Mouse (Mus musculus) right cerebral cortex, postnatal 14 days (tissue): ENCODE results near the gene Mbtd1.
"Not testable (repeated sequence)": the region's sequence is repeated elsewhere in the genome, so short reads cannot be mapped to it uniquely, and the experiment has no call there.

Experiments
- DNase-seq: peaks from one replicate; pipeline ENCODE4 v3.0.0; 2022

Mbtd1 gene

GRCm38 (mm10) chr11:93885572-93886410 lies at the start of gene Mbtd1, which contains the start of gene Utp18:
Gene Mbtd1, plus strand, starts transcription at chr11:93885852.
Gene Utp18, minus strand, starts transcription at chr11:93885766.
- DNase-seq, result peak; percentile 99

DNA sequence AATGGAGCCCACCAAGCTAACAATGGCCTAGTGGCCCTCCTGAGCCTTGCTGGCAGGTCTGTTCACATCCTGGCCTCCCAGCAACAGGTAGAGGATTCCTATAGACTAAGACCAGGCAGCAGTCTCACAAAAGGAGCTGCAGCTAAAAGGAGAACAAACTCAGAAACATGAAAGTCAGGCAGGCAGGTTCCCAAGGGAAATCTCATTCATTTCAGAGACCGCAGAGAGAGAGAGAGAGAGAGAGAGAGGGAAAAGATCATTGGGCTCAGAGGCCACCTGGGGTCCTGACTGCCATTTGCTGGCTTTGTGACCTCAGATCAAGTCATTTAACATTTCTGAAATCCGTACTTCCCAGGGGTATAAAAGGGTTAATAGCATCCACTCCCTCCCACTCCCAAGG lies 38.3 kb upstream of the Mbtd1 start:
- DNase-seq, result no peak

- DNase-seq, result no peak
Observed at GRCm38 (mm10) chr11:93852546-93852945, 33.1 kb upstream of the Mbtd1 start.

DNA sequence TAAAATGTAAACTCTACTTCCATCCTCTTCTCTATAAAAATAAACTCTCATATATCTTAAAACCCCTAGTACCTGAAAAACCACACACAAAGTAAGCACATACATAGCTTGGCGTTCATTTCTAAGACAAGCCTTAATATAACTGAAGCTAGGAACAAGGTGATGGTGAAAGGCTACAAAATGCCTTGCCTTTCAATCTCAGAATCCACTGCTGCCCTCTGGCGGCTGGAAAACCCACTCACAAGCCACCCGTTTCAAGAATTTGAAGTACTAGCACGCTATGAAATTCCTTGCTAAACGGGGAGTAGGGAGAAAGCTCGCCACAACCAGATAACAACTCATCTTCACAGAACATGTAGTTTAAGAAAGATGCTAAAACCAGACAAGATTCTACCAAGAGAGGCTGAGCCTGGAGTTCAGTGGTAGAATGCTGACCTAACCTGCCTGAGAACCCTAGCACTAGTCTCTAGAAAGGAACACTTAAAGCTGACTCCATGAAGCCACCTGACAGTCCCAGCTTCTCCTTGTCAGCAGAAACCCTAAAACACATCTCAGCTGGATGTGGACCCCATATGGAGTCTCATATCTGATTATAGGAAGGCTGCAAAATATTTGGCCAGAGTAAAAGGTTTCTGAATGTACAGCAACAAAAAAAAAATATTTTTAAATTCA lies 29.2 kb upstream of the Mbtd1 start:
- DNase-seq, result peak; percentile 92

DNA sequence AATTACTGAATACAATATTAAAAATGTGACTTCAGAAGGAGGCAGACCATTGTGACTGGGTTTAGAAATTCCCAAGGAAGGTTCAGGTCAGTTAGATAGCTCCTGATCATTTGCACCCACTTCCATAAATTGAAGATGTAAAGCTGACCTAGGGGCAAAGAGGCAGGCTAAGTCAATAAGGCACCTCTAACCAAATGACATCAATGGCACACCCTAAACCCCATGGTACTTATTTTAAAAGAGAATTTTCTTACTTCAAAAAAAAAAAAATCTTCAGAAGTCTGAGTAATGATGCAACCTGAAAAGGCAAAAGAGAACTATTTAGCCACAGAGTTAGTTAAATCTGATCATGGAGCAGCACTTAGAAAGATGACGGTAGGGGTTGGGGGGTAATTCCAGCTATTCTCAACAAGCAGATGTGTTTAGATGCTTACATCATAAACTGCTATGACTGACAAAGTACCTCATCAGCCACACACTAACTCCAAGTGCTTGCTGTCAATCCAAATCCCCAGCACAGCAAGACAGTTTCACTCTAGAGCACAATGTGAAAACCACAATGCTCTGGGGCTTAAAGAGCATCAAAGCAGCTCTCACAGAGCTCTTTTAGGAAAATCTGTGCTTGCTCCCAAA lies 25.0 kb upstream of the Mbtd1 start:
- DNase-seq, result no peak

GRCm38 (mm10) chr11:93861193-93861592 lies 24.5 kb upstream of the Mbtd1 start:
- DNase-seq, result no peak

DNA sequence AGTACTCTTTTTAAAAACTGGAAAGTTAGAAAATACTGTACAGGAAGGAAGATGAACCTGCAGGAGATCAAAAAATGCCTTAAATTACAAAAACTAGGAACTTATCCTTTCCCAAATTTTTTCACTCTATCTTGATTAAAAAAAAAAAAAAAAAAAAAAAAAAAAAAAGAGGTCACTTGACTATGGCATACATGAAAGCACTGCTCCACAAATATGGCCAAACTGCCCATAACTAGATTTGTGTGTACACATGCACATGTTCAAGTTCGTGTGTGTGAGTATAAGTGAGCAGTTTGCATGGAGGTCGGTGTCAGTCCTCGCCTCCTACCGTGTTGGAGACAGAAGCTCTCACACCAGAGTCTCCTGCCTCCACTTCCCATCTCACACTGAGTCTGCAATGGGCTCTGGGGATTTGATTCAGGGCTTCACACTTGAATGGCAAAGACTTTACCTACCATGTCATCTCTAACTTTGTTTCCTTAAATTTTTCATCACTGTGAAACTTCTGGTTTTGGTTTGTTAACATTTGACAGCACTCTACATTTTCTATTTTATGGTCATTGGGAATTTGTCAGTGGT lies 23.5 kb upstream of the Mbtd1 start:
- DNase-seq, result no peak

GRCm38 (mm10) chr11:93862638-93863037 lies 23.0 kb upstream of the Mbtd1 start:
- no peak for DNase-seq

DNA sequence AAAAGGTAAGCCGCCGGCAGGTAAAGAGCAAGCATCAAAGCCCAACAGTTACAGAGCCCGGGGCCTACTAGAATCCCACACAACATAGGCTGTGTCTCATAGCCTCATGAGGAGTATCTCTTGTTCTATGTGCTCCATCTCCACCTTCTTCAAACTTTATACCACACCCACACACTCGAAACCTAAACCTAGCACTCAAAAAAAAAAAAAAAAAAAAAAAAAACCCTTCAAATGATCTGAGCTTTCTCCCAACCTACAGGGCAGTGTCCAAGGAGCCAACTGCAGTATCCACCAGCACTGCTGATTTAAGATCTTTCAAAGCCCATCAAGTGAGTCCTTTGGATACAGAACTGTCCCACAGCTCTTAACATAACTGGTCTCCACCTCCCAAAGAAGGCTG lies 1.6 kb upstream of the Mbtd1 start:
- DNase-seq, result no peak

DNA sequence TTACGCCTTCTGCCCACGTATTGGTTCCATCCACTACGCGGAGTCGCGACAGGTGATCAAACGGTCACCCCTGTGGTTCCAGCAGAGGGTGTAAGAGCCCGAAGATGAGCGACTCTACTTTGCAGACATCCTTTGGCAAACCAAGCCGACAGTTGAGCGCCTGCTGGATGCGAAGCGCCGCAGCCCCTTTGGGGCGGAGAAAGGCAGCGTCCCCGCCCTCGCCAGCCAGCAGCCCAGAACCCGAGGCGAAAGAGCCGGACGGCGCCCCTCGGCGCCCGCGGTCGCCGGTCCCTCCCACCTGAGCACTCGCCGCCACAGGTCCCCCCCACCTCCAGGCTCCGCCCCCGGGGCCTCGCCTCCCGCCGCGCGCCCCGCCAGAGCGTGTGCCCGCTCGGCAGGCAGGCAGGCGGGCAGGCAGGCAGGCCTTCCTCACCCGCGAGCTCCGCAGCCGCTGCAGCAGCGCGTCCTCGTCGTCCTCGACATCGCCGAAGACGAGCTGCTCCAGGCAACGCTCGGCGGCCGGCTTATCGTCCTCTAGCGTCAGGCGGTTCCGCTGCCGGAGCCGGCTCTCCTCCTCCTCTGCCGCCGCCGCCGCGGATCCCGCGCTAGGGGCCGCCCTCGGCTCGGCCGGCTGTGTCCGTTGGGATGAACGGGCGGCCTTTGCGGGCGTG lies 616 bp upstream of the Mbtd1 start:
- peak; percentile 48 for DNase-seq

DNA sequence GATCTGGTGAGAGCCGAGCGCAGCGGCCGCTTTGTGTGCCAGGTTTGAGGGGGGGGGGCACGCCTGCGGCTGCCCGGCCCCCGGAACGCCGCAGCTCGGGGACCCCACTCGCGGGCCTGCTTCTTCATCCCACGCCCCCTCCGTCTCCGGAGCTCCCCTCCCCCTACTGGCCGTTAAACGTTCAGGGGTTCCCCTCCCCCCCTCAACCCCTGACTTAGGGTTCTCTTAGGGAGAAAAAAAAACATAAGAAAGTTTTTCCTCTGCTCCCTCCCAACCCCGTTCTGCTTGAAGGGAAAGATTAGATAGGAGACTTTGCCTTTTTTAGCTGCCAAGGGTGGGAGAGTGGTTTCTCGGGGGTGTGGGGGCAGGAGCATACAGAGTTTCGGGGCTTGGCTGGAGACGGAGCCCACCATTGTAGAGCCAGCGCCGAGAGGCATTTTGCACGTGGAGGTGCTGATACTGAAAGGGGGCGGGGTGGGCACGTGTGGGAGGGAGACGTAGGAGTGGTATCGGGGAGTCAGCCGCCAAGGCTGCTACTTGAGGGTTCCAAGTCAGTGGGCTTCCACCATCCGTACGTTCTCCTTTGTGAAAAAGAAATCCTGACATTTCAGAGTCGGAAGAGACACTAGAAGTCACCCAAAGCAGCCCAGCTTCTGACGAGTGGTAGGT lies 893 bp downstream of the Mbtd1 start:
- peak; percentile 32 for DNase-seq

DNA sequence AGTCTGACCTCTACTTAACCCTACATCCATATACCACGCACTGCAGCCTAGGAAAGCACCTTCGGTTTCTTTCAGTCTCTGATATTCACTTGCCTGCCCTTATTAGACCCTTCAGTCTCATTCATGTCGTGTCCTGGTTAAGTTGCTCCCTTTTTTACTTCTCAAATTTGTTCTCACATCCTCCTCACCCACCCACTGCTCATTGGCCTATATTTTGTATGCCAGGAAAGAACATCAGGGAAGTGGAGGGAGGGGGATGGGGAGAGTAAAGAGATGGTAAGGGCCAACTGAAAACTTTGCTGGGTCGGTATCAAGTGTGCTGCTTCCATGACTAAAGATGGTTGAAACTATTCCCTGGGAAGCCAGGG lies 1.4 kb downstream of the Mbtd1 start:
- DNase-seq, result no peak

GRCm38 (mm10) chr11:93897732-93898131 lies 12.1 kb downstream of the Mbtd1 start:
- no peak for DNase-seq

DNA sequence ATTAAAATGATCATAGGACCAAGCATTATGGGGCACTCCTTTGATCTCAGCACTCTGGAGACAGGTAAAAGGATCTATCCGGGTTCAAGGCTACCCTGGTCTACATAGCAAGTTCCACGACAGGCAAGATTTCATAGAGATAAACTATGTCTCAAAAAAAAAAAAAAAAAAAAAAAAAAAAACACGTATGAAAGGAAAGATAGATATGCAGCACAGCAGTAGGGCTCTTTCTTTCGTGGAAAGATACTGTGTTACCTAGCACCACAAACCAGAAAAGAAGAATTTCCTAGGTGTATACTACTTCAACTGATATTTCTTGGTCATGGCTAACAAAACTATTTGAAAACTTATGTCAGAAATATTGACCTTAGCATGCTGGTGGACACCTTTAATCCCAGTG lies 21.2 kb downstream of the Mbtd1 start:
- no peak for DNase-seq

GRCm38 (mm10) chr11:93907839-93908238 lies 22.2 kb downstream of the Mbtd1 start:
- no peak for DNase-seq

- DNase-seq, result no peak
Observed at GRCm38 (mm10) chr11:93908829-93909228, 23.2 kb downstream of the Mbtd1 start.

DNA sequence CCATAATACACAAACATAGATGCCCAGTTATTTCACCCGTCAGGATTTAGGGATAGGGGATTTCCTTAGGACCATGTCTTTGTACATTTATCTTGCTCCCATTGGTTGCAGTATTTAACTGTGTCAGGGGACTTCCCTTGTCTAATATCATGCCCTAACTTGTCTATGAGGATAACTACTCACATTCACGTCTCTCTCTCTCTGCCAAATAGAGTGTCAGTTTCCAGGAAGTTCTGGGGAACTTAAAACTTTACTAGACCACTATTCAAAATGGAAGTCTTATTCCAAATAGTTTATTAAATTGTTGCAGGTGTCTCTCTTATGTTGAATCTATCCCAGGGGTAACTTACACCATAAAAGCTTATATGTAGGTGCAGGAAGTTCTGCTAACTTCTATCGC lies 26.0 kb downstream of the Mbtd1 start:
- no peak for DNase-seq

DNA sequence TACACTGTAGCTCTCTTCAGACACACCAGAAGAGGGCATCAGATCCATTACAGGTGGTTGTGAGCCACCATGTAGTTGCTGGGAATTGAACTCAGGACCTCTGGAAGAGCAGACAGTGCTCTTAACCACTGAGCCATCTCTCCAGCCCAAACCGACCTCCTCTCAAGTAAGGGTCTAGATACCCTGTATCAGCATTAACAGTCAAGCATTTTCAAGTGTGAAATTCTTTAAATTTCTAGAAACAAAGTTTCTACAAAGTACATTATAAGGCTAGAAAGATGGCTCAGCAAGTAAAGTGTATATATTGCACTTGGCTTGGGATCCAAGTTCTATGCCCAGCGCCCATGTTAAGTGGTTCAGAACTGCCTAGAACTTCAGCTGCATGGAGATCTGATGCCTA lies 29.4 kb downstream of the Mbtd1 start:
- DNase-seq, result not testable (repeated sequence)

DNA sequence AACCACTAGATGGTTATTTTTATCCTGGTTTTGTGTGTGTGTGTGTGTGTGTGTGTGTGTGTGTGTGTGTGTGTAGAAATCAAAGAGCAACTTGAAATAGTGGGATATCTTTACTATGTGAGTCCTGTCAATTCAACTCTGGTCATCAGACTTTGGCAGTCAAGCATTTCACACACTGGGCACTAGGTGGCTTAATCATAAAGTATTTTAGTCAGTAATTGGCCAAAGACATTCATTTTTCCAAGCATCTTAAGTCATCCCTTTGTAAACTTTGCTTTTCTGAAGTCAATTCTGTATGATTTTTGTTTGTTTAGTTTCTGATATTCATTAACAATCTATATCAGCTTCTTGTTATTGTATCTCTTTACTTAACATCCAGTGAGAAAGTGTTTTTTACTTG lies 43.5 kb downstream of the Mbtd1 start:
- no peak for DNase-seq

GRCm38 (mm10) chr11:93940906-93941305 lies 55.3 kb downstream of the Mbtd1 start:
- no peak for DNase-seq

DNA sequence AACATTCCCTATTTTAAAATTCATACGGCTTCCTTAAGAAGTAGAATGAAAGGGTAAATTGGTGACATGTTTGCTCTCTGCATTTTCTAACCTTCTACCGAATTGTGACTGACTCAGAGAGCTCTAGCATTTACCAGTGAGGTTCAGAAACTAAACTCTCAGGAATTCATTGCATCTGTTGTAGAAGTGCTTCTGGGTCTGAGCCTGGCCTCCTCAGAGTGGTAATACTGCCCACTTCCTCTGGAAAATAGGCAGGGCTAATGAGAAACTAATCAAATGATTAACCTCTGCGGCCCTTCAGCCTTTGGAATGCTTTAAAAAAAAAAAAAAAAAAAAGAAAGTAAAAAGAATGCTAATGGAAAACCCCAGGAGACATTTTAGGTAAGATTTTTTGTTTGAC lies 59.3 kb downstream of the Mbtd1 start:
- no peak for DNase-seq

DNA sequence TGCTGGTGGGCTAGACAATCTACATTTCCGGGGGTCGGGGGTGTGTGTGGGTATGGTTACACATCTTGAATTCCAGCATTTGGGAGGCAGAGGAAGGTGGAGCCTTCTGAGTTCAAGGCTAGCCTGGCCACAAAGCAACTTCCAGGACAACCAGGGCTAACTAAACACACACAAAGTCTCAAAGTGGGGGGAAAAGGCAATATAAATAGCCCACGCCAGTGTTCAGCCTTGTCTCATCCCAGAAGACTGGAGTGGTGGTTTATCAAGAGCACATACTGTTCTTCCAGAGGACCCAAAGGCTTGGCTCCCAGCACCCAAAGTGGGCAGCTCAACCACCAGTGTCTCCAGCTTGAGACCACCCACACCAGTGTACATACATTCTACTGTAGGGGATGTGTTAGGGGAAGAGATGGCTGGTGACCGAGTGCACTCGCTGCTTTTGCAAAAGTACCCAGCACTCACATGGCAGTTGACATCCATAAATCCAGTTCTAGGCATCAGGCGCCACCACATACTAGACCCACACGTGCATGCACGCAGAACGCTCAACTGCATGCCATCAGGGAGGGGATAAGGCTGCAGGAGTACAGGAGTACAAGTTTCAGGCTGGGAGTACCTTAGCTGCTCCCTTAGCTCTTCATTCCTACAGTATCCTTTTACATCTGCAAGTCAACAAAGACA lies 63.4 kb downstream of the Mbtd1 start:
- no peak for DNase-seq
